Mouse (Mus musculus): ENCODE measurements at regions not wholly inside any gene's neighbourhood (a gene's known extent, or its start where the extent isn't known, plus 50 kb on each side); places are given as distances from the start of the nearest gene placed in this dataset.

DNA sequence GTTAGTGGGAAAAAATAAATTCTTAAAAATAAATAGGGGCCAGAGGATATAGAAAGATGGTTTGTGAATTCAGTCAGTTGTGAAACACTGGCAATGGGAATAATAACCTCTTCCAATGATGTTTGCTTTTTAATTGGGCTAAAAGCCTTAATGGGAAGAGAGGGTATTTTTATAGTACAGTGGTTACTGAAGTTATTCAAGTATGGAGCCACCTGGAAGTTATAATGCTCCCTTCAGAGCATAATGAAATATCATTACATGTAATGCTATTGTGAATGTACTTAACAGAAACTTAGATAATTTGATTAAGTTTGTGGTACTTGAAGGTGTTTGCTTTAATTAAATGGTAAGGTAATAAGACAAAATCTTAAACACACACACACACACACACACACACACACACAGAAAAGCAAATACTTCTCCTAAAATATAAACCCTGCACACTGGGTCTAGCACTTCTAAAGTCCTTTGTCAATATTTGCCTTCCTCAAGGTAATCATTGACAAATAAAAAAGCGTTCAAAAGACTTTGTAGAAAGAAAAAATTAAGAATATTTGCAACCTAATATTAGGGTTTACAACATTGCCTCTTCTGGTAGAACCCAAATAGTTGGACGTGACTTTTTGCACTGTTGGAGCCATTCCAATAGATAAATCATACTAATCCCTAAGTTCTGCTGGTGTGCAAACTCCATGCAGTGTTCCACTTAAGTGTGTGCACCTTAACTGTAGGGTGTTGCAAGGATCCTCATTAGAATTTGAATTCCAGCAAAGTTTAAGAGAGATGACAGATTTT lies 526.7 kb upstream of the Pdzrn3 start:
- Histone ChIP-seq H3K4me1 (ENCODE audit: control insufficient read depth, insufficient read depth, low read length) (no peaks in the 10 kb centered on the region), H3K27me3 (ENCODE audit: control insufficient read depth, insufficient read depth, low read length) (no peaks in the 10 kb centered on the region), H3K36me3 (ENCODE audit: control insufficient read depth, insufficient read depth, low read length) (no peaks in the 10 kb centered on the region), H3K9ac (ENCODE audit: low read length) (no peak overlapping the region), H3K9me3 (ENCODE audit: control insufficient read depth, low read length) (no peaks in the 10 kb centered on the region), H3K27ac (ENCODE audit: low read depth, low read length) (no peak overlapping the region), H3K4me3 (ENCODE audit: low read depth, low read length) (no peak overlapping the region), H3K4me2 (ENCODE audit: low read depth) (no peak overlapping the region)
- WGBS = 74% methylated on average over 2 of the region's 2 CpGs
- no peak for DNase-seq (ENCODE audit: low spot score)
- no peak for ATAC-seq (ENCODE audit: insufficient read depth, low FRiP score, low TSS enrichment)

DNA sequence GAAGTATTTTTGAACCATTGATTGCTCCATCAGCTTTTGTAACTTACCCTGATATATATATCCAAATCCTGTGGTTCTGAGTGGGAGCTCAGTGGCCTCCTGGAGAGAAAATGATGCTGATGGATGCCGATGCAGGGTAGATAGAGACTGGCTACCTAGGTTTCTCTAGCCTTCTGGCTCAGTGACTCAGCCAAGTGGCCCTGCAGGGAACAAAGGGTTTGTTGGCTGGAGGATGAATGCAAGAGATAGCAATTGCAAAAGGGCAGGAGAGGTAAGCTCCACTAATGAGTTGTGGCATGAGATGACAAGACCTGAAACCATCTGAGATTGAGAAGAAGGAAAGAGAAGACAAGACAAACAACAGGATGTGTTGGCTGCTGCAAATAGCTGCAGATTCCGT lies 524.6 kb upstream of the Pdzrn3 start:
- Histone ChIP-seq H3K9me3 (ENCODE audit: control insufficient read depth, low read length) (no peaks in the 10 kb centered on the region), H3K4me2 (ENCODE audit: low read depth) (no peak overlapping the region), H3K36me3 (ENCODE audit: control insufficient read depth, insufficient read depth, low read length) (no peaks in the 10 kb centered on the region), H3K27ac (ENCODE audit: low read depth, low read length) (no peak overlapping the region), H3K4me3 (ENCODE audit: low read depth, low read length) (no peak overlapping the region), H3K9ac (ENCODE audit: low read length) (no peak overlapping the region), H3K27me3 (ENCODE audit: control insufficient read depth, insufficient read depth, low read length) (no peaks in the 10 kb centered on the region), H3K4me1 (ENCODE audit: control insufficient read depth, insufficient read depth, low read length) (no peaks in the 10 kb centered on the region)
- WGBS = 78% methylated on average over 2 of the region's 2 CpGs
- no peak for ATAC-seq (ENCODE audit: insufficient read depth, low FRiP score, low TSS enrichment)
- no peak for DNase-seq (ENCODE audit: low spot score)

DNA sequence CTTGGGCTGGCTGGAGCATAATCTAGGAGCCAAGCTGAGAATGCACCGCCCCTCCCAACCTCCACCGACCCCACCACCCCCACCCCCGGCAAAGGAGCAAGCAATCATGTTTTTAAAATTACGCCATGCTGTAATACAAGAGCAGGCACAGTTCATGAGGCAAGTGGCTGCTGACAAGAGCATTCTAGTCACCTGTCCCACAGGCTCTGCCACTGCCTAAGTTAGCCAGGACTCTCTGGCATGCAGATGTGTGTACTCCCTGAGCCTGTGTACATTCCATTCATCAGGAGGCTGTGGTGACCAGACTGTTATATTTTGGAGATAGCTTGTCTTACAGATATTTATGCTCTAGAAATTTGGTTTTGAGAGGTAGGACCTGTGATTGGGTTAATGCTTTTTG lies 520.8 kb upstream of the Pdzrn3 start:
- 86% methylated on average over 4 of the region's 4 CpGs for WGBS
- Histone ChIP-seq H3K36me3 (ENCODE audit: control insufficient read depth, insufficient read depth, low read length) (no peaks in the 10 kb centered on the region), H3K4me1 (ENCODE audit: control insufficient read depth, insufficient read depth, low read length) (no peaks in the 10 kb centered on the region), H3K9ac (ENCODE audit: low read length) (no peak overlapping the region), H3K27ac (ENCODE audit: low read depth, low read length) (no peak overlapping the region), H3K4me3 (ENCODE audit: low read depth, low read length) (no peak overlapping the region), H3K9me3 (ENCODE audit: control insufficient read depth, low read length) (no peaks in the 10 kb centered on the region), H3K4me2 (ENCODE audit: low read depth) (no peak overlapping the region), H3K27me3 (ENCODE audit: control insufficient read depth, insufficient read depth, low read length) (no peaks in the 10 kb centered on the region)
- DNase-seq (ENCODE audit: low spot score) (no peak), ATAC-seq (ENCODE audit: insufficient read depth, low FRiP score, low TSS enrichment) (no peak)

DNA sequence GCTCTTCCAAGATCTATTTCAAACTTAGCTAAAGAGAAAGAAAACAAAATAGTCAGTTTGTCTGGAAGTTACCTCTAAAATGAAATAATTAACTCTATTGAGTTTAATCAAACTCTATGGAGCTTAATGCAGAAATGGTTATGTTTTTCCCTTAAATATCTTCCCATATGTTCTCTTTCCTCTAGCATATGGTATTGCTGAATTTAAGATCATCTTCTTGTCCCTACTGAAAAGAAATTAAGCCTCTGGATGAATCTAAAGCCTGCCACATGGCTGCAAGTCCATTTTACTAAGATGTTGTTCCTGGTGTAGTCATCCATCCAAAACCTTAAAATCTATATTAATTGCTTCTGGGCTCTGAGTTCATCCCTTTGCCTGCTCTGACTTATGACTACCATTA lies 513.0 kb upstream of the Pdzrn3 start:
- Histone ChIP-seq H3K4me3 (ENCODE audit: low read depth, low read length) (no peak overlapping the region), H3K4me1 (ENCODE audit: control insufficient read depth, insufficient read depth, low read length) (no peaks in the 10 kb centered on the region), H3K9ac (ENCODE audit: low read length) (no peak overlapping the region), H3K9me3 (ENCODE audit: control insufficient read depth, low read length) (no peaks in the 10 kb centered on the region), H3K27ac (ENCODE audit: low read depth, low read length) (no peak overlapping the region), H3K4me2 (ENCODE audit: low read depth) (no peak overlapping the region), H3K27me3 (ENCODE audit: control insufficient read depth, insufficient read depth, low read length) (no peaks in the 10 kb centered on the region), H3K36me3 (ENCODE audit: control insufficient read depth, insufficient read depth, low read length) (no peaks in the 10 kb centered on the region)
- ATAC-seq (ENCODE audit: insufficient read depth, low FRiP score, low TSS enrichment) (no peak), DNase-seq (ENCODE audit: low spot score) (no peak)

DNA sequence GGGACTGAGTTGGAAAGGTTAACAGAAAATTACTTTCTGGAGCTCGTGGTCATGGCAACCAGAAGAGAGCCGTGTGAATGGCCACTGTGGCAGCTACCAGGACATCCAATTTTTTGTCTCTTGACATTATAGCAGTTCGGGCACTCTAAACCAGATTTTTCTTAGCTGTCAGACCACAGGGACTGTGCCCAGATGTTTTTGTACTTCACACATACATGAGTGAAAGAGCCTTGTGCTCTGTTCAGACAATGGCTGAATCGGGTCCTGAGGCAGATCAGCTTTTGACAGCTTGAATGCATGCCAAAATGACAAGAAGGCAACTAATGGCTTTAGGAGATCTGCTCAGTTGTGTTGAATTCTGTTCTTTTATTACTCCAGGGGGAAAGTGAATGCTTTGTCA lies 505.2 kb upstream of the Pdzrn3 start:
- DNase-seq (ENCODE audit: low spot score) (peak; percentile 36), ATAC-seq (ENCODE audit: insufficient read depth, low FRiP score, low TSS enrichment) (peak; percentile 45; the same call in 1 of the 2 replicates)
- H3K9ac ChIP-seq (ENCODE audit: low read length) = no peak overlapping the region
- no peaks in the 10 kb centered on the region for H3K27me3 ChIP-seq (ENCODE audit: control insufficient read depth, insufficient read depth, low read length)
- no peak overlapping the region for H3K4me3 ChIP-seq (ENCODE audit: low read depth, low read length)
- H3K36me3 ChIP-seq (ENCODE audit: control insufficient read depth, insufficient read depth, low read length) = no peaks in the 10 kb centered on the region
- no peaks in the 10 kb centered on the region for H3K4me1 ChIP-seq (ENCODE audit: control insufficient read depth, insufficient read depth, low read length)
- WGBS = 34% methylated on average over 4 of the region's 4 CpGs
- H3K27ac ChIP-seq (ENCODE audit: low read depth, low read length) = no peak overlapping the region
- no peaks in the 10 kb centered on the region for H3K9me3 ChIP-seq (ENCODE audit: control insufficient read depth, low read length)
- H3K4me2 ChIP-seq (ENCODE audit: low read depth) = no peak overlapping the region

DNA sequence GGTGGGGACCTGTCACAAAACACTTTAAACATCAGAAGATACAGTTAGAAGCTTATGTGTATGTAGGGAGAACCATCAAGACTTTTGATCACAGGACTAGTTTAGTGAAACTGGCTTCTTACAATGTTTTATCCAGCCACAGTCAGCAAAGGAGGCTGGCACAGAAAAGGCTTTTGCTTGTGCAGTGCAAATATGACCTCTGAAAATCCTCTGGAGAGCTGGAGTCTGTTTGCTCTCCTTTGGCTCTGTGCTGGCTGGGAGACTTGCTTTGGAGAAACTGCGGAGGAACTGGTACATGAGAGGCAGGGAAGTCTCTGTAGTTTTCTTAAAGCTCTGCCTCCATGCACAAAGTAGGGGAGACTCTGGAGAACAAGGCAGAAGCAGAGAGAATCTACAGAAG lies 497.2 kb upstream of the Pdzrn3 start:
- WGBS = 88% methylated on average over 1 of the region's 1 CpGs
- DNase-seq (ENCODE audit: low spot score) (no peak), ATAC-seq (ENCODE audit: insufficient read depth, low FRiP score, low TSS enrichment) (no peak)
- H3K4me3 ChIP-seq (ENCODE audit: low read depth, low read length) = no peak overlapping the region
- no peak overlapping the region for H3K4me2 ChIP-seq (ENCODE audit: low read depth)
- no peaks in the 10 kb centered on the region for H3K36me3 ChIP-seq (ENCODE audit: control insufficient read depth, insufficient read depth, low read length)
- no peaks in the 10 kb centered on the region for H3K27me3 ChIP-seq (ENCODE audit: control insufficient read depth, insufficient read depth, low read length)
- H3K9ac ChIP-seq (ENCODE audit: low read length) = no peak overlapping the region
- H3K27ac ChIP-seq (ENCODE audit: low read depth, low read length) = no peak overlapping the region
- no peaks in the 10 kb centered on the region for H3K4me1 ChIP-seq (ENCODE audit: control insufficient read depth, insufficient read depth, low read length)
- no peaks in the 10 kb centered on the region for H3K9me3 ChIP-seq (ENCODE audit: control insufficient read depth, low read length)

DNA sequence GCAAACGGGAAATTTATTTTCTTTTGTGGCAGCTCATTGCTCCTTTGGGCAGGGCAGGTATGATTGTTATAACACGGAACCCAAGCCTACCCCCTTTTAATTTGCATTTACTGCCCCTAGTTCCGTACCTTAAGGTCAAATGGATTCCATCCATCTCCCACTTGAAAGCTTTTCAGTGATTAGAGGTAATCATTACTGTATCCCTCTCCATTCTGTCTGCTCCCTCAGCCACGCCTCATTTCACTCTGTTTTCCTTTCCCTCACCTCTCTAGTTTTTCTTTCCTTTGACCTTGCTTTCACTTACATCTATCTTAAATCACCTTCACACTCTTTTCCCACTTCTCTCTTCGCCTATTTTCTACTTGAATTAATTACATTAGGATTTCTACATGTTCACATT lies 481.2 kb upstream of the Pdzrn3 start:
- no peaks in the 10 kb centered on the region for H3K9me3 ChIP-seq (ENCODE audit: control insufficient read depth, low read length)
- H3K27ac ChIP-seq (ENCODE audit: low read depth, low read length) = no peak overlapping the region
- 45% methylated on average over 5 of the region's 5 CpGs for WGBS
- H3K27me3 ChIP-seq (ENCODE audit: control insufficient read depth, insufficient read depth, low read length) = no peaks in the 10 kb centered on the region
- no peak overlapping the region for H3K4me2 ChIP-seq (ENCODE audit: low read depth)
- no peak overlapping the region for H3K9ac ChIP-seq (ENCODE audit: low read length)
- no peak for ATAC-seq (ENCODE audit: insufficient read depth, low FRiP score, low TSS enrichment)
- no peak overlapping the region for H3K4me3 ChIP-seq (ENCODE audit: low read depth, low read length)
- no peak for DNase-seq (ENCODE audit: low spot score)
- H3K4me1 ChIP-seq (ENCODE audit: control insufficient read depth, insufficient read depth, low read length) = no peaks in the 10 kb centered on the region
- H3K36me3 ChIP-seq (ENCODE audit: control insufficient read depth, insufficient read depth, low read length) = no peaks in the 10 kb centered on the region

DNA sequence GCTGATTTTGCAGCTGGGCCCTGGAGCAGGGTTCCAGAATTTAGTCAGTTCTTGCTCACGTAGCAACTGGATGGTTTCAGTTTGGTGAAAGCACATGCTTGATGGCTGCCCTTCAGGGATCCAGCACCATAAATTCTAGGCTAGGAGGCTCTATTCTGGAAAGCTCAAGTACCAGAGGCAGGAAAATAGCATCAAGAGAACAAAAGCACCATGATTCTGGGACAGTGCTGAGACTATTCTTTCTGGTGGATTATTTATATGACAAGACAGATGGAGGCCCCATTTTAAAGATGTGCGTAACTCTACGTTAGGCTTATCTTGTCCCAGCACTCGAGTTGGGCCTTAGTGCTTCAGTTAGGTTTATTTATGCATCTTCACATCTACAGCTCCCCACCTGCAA lies 463.0 kb upstream of the Pdzrn3 start:
- ATAC-seq (ENCODE audit: insufficient read depth, low FRiP score, low TSS enrichment) = no peak
- Histone ChIP-seq H3K9me3 (ENCODE audit: control insufficient read depth, low read length) (no peaks in the 10 kb centered on the region), H3K4me2 (ENCODE audit: low read depth) (no peak overlapping the region), H3K27ac (ENCODE audit: low read depth, low read length) (no peak overlapping the region), H3K4me1 (ENCODE audit: control insufficient read depth, insufficient read depth, low read length) (no peaks in the 10 kb centered on the region), H3K9ac (ENCODE audit: low read length) (no peak overlapping the region), H3K36me3 (ENCODE audit: control insufficient read depth, insufficient read depth, low read length) (no peaks in the 10 kb centered on the region), H3K27me3 (ENCODE audit: control insufficient read depth, insufficient read depth, low read length) (no peaks in the 10 kb centered on the region), H3K4me3 (ENCODE audit: low read depth, low read length) (no peak overlapping the region)
- DNase-seq (ENCODE audit: low spot score) = no peak
- 85% methylated on average over 4 of the region's 4 CpGs for WGBS

DNA sequence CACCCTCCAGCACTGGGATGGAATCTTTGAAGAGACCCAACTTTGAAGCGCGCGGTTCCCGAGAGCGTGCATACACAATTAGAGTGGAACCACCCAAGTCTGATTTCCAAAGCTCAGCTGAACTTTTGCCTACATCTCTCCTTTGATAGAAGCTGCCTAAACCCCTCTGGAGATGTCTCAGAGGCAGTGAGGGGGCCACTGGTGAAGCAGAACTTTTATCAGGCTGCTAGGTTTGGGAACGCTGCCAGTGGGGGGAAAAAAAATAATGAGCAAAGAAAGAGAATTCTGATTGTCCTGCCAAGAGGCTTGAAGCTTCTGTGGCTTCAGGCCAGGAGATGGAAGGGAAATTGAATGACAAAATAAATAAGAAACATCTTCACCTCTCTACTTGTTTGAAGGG lies 459.9 kb upstream of the Pdzrn3 start:
- Histone ChIP-seq H3K27ac (ENCODE audit: low read depth, low read length) (no peak overlapping the region), H3K4me2 (ENCODE audit: low read depth) (no peak overlapping the region), H3K4me3 (ENCODE audit: low read depth, low read length) (no peak overlapping the region), H3K9ac (ENCODE audit: low read length) (no peak overlapping the region), H3K36me3 (ENCODE audit: control insufficient read depth, insufficient read depth, low read length) (no peaks in the 10 kb centered on the region), H3K27me3 (ENCODE audit: control insufficient read depth, insufficient read depth, low read length) (no peaks in the 10 kb centered on the region), H3K4me1 (ENCODE audit: control insufficient read depth, insufficient read depth, low read length) (no peaks in the 10 kb centered on the region), H3K9me3 (ENCODE audit: control insufficient read depth, low read length) (no peaks in the 10 kb centered on the region)
- DNase-seq (ENCODE audit: low spot score) = no peak
- no peak for ATAC-seq (ENCODE audit: insufficient read depth, low FRiP score, low TSS enrichment)
- WGBS = 90% methylated on average over 6 of the region's 6 CpGs

Data from neural tube, embryonic 11.5 days (tissue).